Mouse (Mus musculus) kidney, adult 2 months (tissue): Measurements from ENCODE around the gene Csf2rb.
A peak's percentile ranks its signal among the peaks of the same experiment; 100 is the strongest.

Source experiments
- CTCF ChIP-seq: fragments of 200-500 bp; conservative IDR thresholded peaks from 2 replicates; pipeline ENCODE4 v1.5.1; 2011; ENCODE audit warnings: low read depth, mild to moderate bottlenecking, control low read depth, low read length, moderate library complexity, mixed read lengths; ENCODE audit not compliant: insufficient read depth, insufficient read length
- POLR2A ChIP-seq: fragments of 200-500 bp; IDR thresholded peaks from one replicate; pipeline ENCODE4 v1.6.1; 2011; ENCODE audit warnings: low read depth, low read length, control low read depth

- TF ChIP-seq CTCF, result peak; percentile 27; the same call in 1 of the 2 replicates
- no peak for TF ChIP-seq POLR2A
These were observed 70.0 kb downstream of the Csf2rb start, which contains the start of gene Tex33 for GRCm38 (mm10) chr15:78395478-78395962.
